Mouse (Mus musculus) kidney, embryonic 16.5 days (tissue): ENCODE results near the gene Fbp2. TPM values are rescaled to one million over a fixed set of nuclear protein-coding genes. Genes with fewer than 3 reads are reported as not detected.

Source experiments
- ATAC-seq: fragments of 200-750 bp; cut with Nextera tagmentation; 2 replicates; pipeline ENCODE4 v1.8.0; 2017; ENCODE audit warnings: moderate TSS enrichment; ENCODE audit not compliant: low FRiP score, low TSS enrichment
- H3K27ac ChIP-seq: fragments of 300-500 bp; sonication (generic); 2 replicates; pipeline ENCODE4 v1.5.1; 2014; ENCODE audit warnings: low read length
- H3K27me3 ChIP-seq: fragments of 300-500 bp; sonication (generic); 2 replicates; pipeline ENCODE4 v1.6.1; 2014; ENCODE audit warnings: low read length, control low read depth, mixed read lengths; ENCODE audit not compliant: insufficient read depth
- H3K36me3 ChIP-seq: fragments of 300-500 bp; sonication (generic); 2 replicates; pipeline ENCODE4 v1.6.1; 2014; ENCODE audit warnings: low read length, control low read depth, mixed read lengths; ENCODE audit not compliant: insufficient read depth
- H3K4me1 ChIP-seq: fragments of 300-500 bp; sonication (generic); 2 replicates; pipeline ENCODE4 v1.6.1; 2014; ENCODE audit warnings: low read length, control low read depth, mixed read lengths; ENCODE audit not compliant: insufficient read depth
- H3K4me2 ChIP-seq: fragments of 300-500 bp; sonication (generic); replicated peaks from 2 replicates; pipeline ENCODE4 v1.6.1; 2014; ENCODE audit warnings: low read depth, low read length
- H3K4me3 ChIP-seq: fragments of 300-500 bp; sonication (generic); 2 replicates; pipeline ENCODE4 v1.5.1; 2014; ENCODE audit warnings: mild to moderate bottlenecking, low read length
- H3K9ac ChIP-seq: fragments of 300-500 bp; sonication (generic); replicated peaks from 2 replicates; pipeline ENCODE4 v1.6.1; 2014; ENCODE audit warnings: low read length
- H3K9me3 ChIP-seq: fragments of 300-500 bp; sonication (generic); 2 replicates; pipeline ENCODE4 v1.6.1; 2016; ENCODE audit warnings: low read length, control low read depth
- WGBS: fragments of 180-500 bp; shearing (Covaris S2); extraction: QIAGEN DNeasy Blood & Tissue Kit; methylation state at CpG from one replicate; pipeline ENCODE4 v1.1.7; 2014; 5-methylcytosine and 5-hydroxymethylcytosine counted together
- polyA plus RNA-seq: library from polyadenylated mRNA; unstranded; fragments of >200 nt; fragmentation: Nextera tagmentation; extraction: Ambion mirVana; gene quantifications from 2 replicates; pipeline ENCODE4 v1.2.1, GENCODE M21; 2015

The Fbp2 gene
- polyA plus RNA-seq, 1 experiment from 2014 or later, result 28.9 TPM

- H3K27ac ChIP-seq, result no peak overlapping the region
- no peak overlapping the region for H3K4me2 ChIP-seq
- H3K36me3 ChIP-seq, result no peaks in the 10 kb centered on the region
- no peak for ATAC-seq
- peaks cover 26% of the 10 kb centered on the region for H3K27me3 ChIP-seq
- H3K9ac ChIP-seq, result no peak overlapping the region
- peaks cover 16% of the 10 kb centered on the region; the same call in 1 of the 2 replicates for H3K4me1 ChIP-seq
- H3K4me3 ChIP-seq, result no peak overlapping the region
- WGBS, result 86% methylated on average over 9 of the region's 9 CpGs
- no peaks in the 10 kb centered on the region for H3K9me3 ChIP-seq
Measured at GRCm38 (mm10) chr13:62883925-62884324, 25.7 kb upstream of the Fbp2 start.

GRCm38 (mm10) chr13:62883436-62883835, 25.2 kb upstream of the Fbp2 start:
- Histone ChIP-seq H3K4me2 (no peak overlapping the region), H3K9ac (no peak overlapping the region), H3K36me3 (no peaks in the 10 kb centered on the region), H3K4me1 (peaks cover 16% of the 10 kb centered on the region; the same call in 1 of the 2 replicates), H3K9me3 (no peaks in the 10 kb centered on the region), H3K27me3 (peaks cover 23% of the 10 kb centered on the region), H3K27ac (no peak overlapping the region), H3K4me3 (no peak overlapping the region)
- no peak for ATAC-seq
- 81% methylated on average over 2 of the region's 2 CpGs for WGBS

GRCm38 (mm10) chr13:62882856-62883255, 24.6 kb upstream of the Fbp2 start:
- Histone ChIP-seq H3K4me3 (no peak overlapping the region), H3K36me3 (no peaks in the 10 kb centered on the region), H3K4me1 (peaks cover 12% of the 10 kb centered on the region; the same call in 1 of the 2 replicates), H3K27ac (no peak overlapping the region), H3K27me3 (peaks cover 17% of the 10 kb centered on the region; the same call in 1 of the 2 replicates), H3K9ac (no peak overlapping the region), H3K4me2 (no peak overlapping the region), H3K9me3 (no peaks in the 10 kb centered on the region)
- 70% methylated on average over 5 of the region's 5 CpGs for whole genome bisulfite sequencing
- ATAC-seq, result no peak

- Histone ChIP-seq H3K4me1 (peaks cover 8% of the 10 kb centered on the region; the same call in 1 of the 2 replicates), H3K4me2 (no peak overlapping the region), H3K9ac (no peak overlapping the region), H3K4me3 (no peak overlapping the region), H3K27ac (no peak overlapping the region), H3K36me3 (no peaks in the 10 kb centered on the region), H3K27me3 (0 out of 2 replicates have a peak, but pooled peaks cover 3% of the 10 kb centered on the region), H3K9me3 (no peaks in the 10 kb centered on the region)
- no peak for ATAC-seq
- WGBS, result 76% methylated on average over 9 of the region's 9 CpGs
Measured at GRCm38 (mm10) chr13:62881336-62881735, 23.1 kb upstream of the Fbp2 start.

DNA sequence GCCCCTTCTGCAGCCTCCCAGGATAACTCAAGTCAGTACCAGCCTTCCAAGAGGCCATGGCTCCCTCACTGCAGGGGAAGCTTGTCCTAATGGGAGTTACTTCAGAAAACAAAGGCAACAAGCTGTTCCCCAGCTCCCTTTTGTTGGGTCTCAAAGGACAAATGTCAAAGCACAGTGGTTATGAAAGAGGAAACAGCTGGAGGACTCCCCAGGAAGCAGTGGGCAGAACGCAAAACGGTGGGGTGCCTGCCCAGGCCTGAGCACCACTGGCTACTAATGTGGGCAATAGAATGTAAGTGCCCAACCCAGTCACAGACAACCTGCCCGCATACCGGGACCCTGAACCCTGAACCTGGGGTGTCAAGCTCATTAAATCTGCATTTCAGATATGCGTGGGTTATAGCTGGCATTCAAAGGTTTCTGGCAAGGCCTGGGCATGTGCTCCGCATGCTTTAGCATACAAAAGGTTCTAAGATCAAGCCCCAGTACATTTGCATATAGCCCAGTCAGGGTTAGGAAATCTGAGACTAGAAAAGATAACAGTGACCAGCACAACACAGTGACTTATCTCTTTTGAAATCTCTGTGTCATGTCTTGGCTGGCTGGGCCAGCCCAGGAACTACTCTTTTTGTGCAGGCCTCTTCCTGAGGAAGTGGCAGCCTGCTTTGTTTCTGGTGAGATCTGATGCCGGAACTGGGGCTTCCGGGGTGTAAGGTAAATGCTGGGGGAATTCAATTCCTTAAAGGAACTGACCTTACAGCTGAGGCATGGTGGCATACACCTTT, 21.8 kb upstream of the Fbp2 start:
- ATAC-seq, result peak; percentile 20; the same call in 1 of the 2 replicates
- H3K36me3 ChIP-seq, result no peaks in the 10 kb centered on the region
- no peak overlapping the region for H3K4me2 ChIP-seq
- H3K27ac ChIP-seq, result no peak overlapping the region
- H3K4me1 ChIP-seq, result peaks cover 8% of the 10 kb centered on the region; the same call in 1 of the 2 replicates
- WGBS, result 46% methylated on average over 8 of the region's 8 CpGs
- H3K9ac ChIP-seq, result no peak overlapping the region
- no peaks in the 10 kb centered on the region for H3K9me3 ChIP-seq
- H3K4me3 ChIP-seq, result no peak overlapping the region
- H3K27me3 ChIP-seq, result no peaks in the 10 kb centered on the region

- Histone ChIP-seq H3K9me3 (no peaks in the 10 kb centered on the region), H3K4me2 (no peak overlapping the region), H3K4me3 (no peak overlapping the region), H3K36me3 (no peaks in the 10 kb centered on the region), H3K9ac (no peak overlapping the region), H3K27me3 (no peaks in the 10 kb centered on the region), H3K27ac (no peak overlapping the region), H3K4me1 (peaks cover 8% of the 10 kb centered on the region; the same call in 1 of the 2 replicates)
- 31% methylated on average over 6 of the region's 6 CpGs for WGBS
- ATAC-seq, result no peak
Measured at GRCm38 (mm10) chr13:62879411-62879810, 21.2 kb upstream of the Fbp2 start.

DNA sequence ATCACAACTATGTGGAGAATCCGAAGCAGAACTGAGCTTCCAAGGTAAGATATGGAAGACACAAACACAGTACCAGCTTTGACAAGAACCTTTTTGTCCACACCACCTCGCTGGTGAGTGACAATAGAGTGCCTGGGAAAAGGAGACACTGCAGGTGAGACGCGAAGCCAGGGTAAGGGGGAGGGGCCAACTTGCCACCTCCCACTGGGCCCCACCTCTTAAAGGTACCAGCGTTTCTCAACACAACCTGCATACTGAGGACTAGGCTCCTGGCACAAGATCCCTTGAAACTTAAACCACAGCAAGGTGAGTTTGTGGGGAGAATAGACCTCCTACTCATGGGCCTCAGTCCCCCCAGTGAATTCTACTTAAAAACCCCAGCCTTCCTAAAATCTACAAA, 19.0 kb upstream of the Fbp2 start:
- Histone ChIP-seq H3K9me3 (no peaks in the 10 kb centered on the region), H3K27ac (no peak overlapping the region), H3K4me3 (no peak overlapping the region), H3K36me3 (no peaks in the 10 kb centered on the region), H3K9ac (no peak overlapping the region), H3K27me3 (no peaks in the 10 kb centered on the region), H3K4me2 (no peak overlapping the region), H3K4me1 (peaks cover 8% of the 10 kb centered on the region; the same call in 1 of the 2 replicates)
- WGBS, result 12% methylated on average over 5 of the region's 5 CpGs
- ATAC-seq, result peak; percentile 36; the same call in 1 of the 2 replicates

DNA sequence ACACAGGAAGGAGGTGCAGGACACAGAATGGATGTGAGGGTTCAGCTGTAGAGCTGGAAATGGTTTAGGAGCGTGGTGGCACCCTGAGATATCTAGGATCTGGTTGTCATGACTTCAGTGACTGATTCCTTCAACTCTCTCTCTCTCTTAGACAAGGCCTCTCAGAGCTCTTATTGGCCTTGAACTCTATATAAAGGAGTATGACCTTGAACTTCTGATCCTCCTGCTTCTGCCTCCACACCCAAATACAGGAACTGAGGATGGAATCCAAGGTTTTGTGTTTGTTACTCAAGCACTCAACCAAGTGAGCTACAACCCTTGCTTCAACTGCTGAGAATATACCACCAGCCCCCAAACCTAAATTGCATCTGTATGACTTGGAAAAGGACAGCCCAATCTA, 17.9 kb upstream of the Fbp2 start:
- Histone ChIP-seq H3K4me2 (no peak overlapping the region), H3K4me1 (peaks cover 8% of the 10 kb centered on the region; the same call in 1 of the 2 replicates), H3K36me3 (no peaks in the 10 kb centered on the region), H3K27me3 (no peaks in the 10 kb centered on the region), H3K27ac (no peak overlapping the region), H3K9ac (no peak overlapping the region), H3K4me3 (no peak overlapping the region), H3K9me3 (no peaks in the 10 kb centered on the region)
- WGBS, result 96% methylated on average over 1 of the region's 1 CpGs
- no peak for ATAC-seq

- no peak overlapping the region for H3K27ac ChIP-seq
- no peaks in the 10 kb centered on the region for H3K27me3 ChIP-seq
- ATAC-seq, result no peak
- no peaks in the 10 kb centered on the region for H3K9me3 ChIP-seq
- H3K4me1 ChIP-seq, result no peaks in the 10 kb centered on the region
- WGBS, result 74% methylated on average over 3 of the region's 3 CpGs
- H3K4me2 ChIP-seq, result no peak overlapping the region
- H3K36me3 ChIP-seq, result no peaks in the 10 kb centered on the region
- H3K9ac ChIP-seq, result no peak overlapping the region
- H3K4me3 ChIP-seq, result no peak overlapping the region
Measured at GRCm38 (mm10) chr13:62872252-62872651, 14.0 kb upstream of the Fbp2 start.

DNA sequence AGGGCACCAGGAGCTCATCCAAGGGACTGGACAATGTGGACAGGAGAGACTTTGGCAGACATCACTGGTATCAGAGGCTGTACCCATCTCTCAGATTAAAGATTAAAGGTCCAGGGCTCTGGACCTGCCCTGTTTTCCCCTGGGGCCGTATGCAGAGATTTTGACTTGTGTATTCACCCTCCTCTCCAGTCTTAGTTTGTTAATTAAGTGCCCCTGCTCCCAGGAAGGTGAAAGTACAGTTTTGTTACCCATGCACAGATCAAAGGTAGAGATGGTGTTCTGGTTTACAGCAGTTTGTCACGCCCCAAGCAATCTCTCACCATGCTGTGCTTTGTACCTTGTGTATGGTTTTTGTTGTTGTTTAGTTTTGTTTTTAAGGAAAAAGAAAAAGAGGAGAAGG, 12.4 kb upstream of the Fbp2 start:
- Histone ChIP-seq H3K4me3 (no peak overlapping the region), H3K4me2 (no peak overlapping the region), H3K27me3 (no peaks in the 10 kb centered on the region), H3K36me3 (no peaks in the 10 kb centered on the region), H3K27ac (no peak overlapping the region), H3K9me3 (no peaks in the 10 kb centered on the region), H3K9ac (no peak overlapping the region), H3K4me1 (no peaks in the 10 kb centered on the region)
- WGBS, result 75% methylated on average over 2 of the region's 2 CpGs
- ATAC-seq, result peak; percentile 50; the same call in 1 of the 2 replicates
